Mouse (Mus musculus) C2C12 (cell line): Measurements from ENCODE around the gene Ddx24. TPM values are rescaled to one million over a fixed set of nuclear protein-coding genes. Genes with fewer than 3 reads are reported as not detected.
A peak's percentile ranks its signal among the peaks of the same experiment; 100 is the strongest.
"Not testable (repeated sequence)": the region's sequence is repeated elsewhere in the genome, so short reads cannot be mapped to it uniquely, and the experiment has no call there.

ENCODE experiments used
- H3K27me3 ChIP-seq: one replicate; pipeline ENCODE4 v1.6.1; 2011; ENCODE audit not compliant: control insufficient read depth, insufficient read depth, insufficient read length
- H3K36me3 ChIP-seq: one replicate; pipeline ENCODE4 v1.6.1; 2011; ENCODE audit not compliant: control insufficient read depth, insufficient read depth
- H3K4me3 ChIP-seq: one replicate; pipeline ENCODE4 v1.5.1; 2011; ENCODE audit warnings: mild to moderate bottlenecking, control low read depth; ENCODE audit not compliant: poor library complexity, insufficient read depth, severe bottlenecking
- H3K79me2 ChIP-seq: one replicate; pipeline ENCODE4 v1.6.1; 2011; ENCODE audit not compliant: control insufficient read depth, insufficient read depth
- H3K79me3 ChIP-seq: one replicate; pipeline ENCODE4 v1.6.1; 2011; ENCODE audit warnings: low read depth, control low read depth
- H3ac ChIP-seq: one replicate; pipeline ENCODE3; 2011; ENCODE audit warnings: low read depth; ENCODE audit not compliant: control insufficient read depth, insufficient read length
- CEBPB ChIP-seq: IDR thresholded peaks from one replicate; pipeline ENCODE4 v1.6.1; 2011; ENCODE audit warnings: low read depth, mild to moderate bottlenecking, control low read depth, moderate library complexity
- CTCF ChIP-seq: IDR thresholded peaks from one replicate; pipeline ENCODE4 v1.5.1; 2011; ENCODE audit not compliant: control insufficient read depth, insufficient read depth, insufficient read length
- FOSL1 ChIP-seq: IDR thresholded peaks from one replicate; pipeline ENCODE4 v1.8.0; 2011; ENCODE audit warnings: mild to moderate bottlenecking, low read length; ENCODE audit not compliant: poor library complexity, insufficient read depth, severe bottlenecking
- MAX ChIP-seq: IDR thresholded peaks from one replicate; pipeline ENCODE4 v1.6.1; 2011; ENCODE audit warnings: mild to moderate bottlenecking, control low read depth
- MYOD1 ChIP-seq: IDR thresholded peaks from one replicate; pipeline ENCODE4 v1.6.1; 2011; ENCODE audit warnings: low read depth; ENCODE audit not compliant: control insufficient read depth, insufficient read length
- MYOG ChIP-seq: IDR thresholded peaks from one replicate; pipeline ENCODE4 v1.6.1; 2011; ENCODE audit not compliant: control insufficient read depth, insufficient read length; ENCODE audit errors: extremely low read depth
- USF1 ChIP-seq: IDR thresholded peaks from one replicate; pipeline ENCODE4 v1.6.1; 2011; ENCODE audit warnings: low read depth, mild to moderate bottlenecking, control low read depth, moderate library complexity
- long read RNA-seq, 2 experiments: library from polyadenylated mRNA; unstranded; transcript quantifications; one replicate each; pipeline ENCODE4 v2.0.0; 2019 to 2020
- polyA plus RNA-seq: library from polyadenylated mRNA; unstranded; fragments of >200 nt; fragmentation: generic; extraction: Trizol; gene quantifications from one replicate; pipeline ENCODE4 v1.2.1, GENCODE M21; 2012; ENCODE audit warnings: missing spikeins

Ddx24 gene
- polyA plus RNA-seq: 68.6 TPM
- long read RNA-seq, experiment 1, full-length matches to known transcripts: 59 of 94 reads
- long read RNA-seq, experiment 1, partial matches to known transcripts: 25 of 94 reads
- long read RNA-seq, experiment 1, other reads (novel, unspliced or antisense): 10 of 94 reads
- long read RNA-seq, experiment 2, full-length matches to known transcripts: 395 of 443 reads
- long read RNA-seq, experiment 2, partial matches to known transcripts: 22 of 443 reads
- long read RNA-seq, experiment 2, other reads (novel, unspliced or antisense): 26 of 443 reads

- peak within 1 kb of the TSS; percentile 98 for H3K4me3 ChIP-seq
- no peaks in the 10 kb centered on the region for H3K27me3 ChIP-seq
- peaks cover 46% of the 10 kb centered on the region for H3K79me3 ChIP-seq
- H3ac ChIP-seq: peak within 1 kb of the TSS; percentile 86
- H3K36me3 ChIP-seq: peaks cover 34% of the 10 kb centered on the region
- TF ChIP-seq CTCF (peak; percentile 67), CEBPB (peak; percentile 19), MYOG (no peak), MAX (peak; percentile 58), USF1 (no peak), MYOD1 (no peak), FOSL1 (no peak)
- peaks cover 48% of the 10 kb centered on the region for H3K79me2 ChIP-seq
Measured at GRCm38 (mm10) chr12:103425729-103426470, at the start of gene Ddx24. Ddx24 (minus strand) TSS chr12:103425830.

- Histone ChIP-seq H3K4me3 (no peak overlapping the region), H3ac (no peak overlapping the region), H3K79me3 (no peaks in the 10 kb centered on the region), H3K36me3 (no peaks in the 10 kb centered on the region), H3K27me3 (no peaks in the 10 kb centered on the region), H3K79me2 (no peaks in the 10 kb centered on the region)
- no peak for TF ChIP-seq CEBPB
- TF ChIP-seq USF1: no peak
- no peak for TF ChIP-seq MYOD1
- no peak for TF ChIP-seq MAX
- TF ChIP-seq CTCF: no peak
- TF ChIP-seq FOSL1: no peak
- no peak for TF ChIP-seq MYOG
Measured at GRCm38 (mm10) chr12:103474481-103474880, 48.9 kb upstream of the Ddx24 start.

GRCm38 (mm10) chr12:103457140-103457539 is 31.5 kb upstream of the Ddx24 start, which contains the start of gene Ifi27l2b:
Ifi27l2b (minus strand) TSS chr12:103457223.
- H3K79me3 ChIP-seq: no peaks in the 10 kb centered on the region
- no peaks in the 10 kb centered on the region for H3K36me3 ChIP-seq
- TF ChIP-seq CTCF (no peak), MYOD1 (no peak), FOSL1 (no peak), USF1 (no peak), MAX (no peak), MYOG (no peak), CEBPB (no peak)
- H3K79me2 ChIP-seq: no peaks in the 10 kb centered on the region
- no peak within 1 kb of the TSS for H3K4me3 ChIP-seq
- no peaks in the 10 kb centered on the region for H3K27me3 ChIP-seq
- no peak within 1 kb of the TSS for H3ac ChIP-seq

DNA sequence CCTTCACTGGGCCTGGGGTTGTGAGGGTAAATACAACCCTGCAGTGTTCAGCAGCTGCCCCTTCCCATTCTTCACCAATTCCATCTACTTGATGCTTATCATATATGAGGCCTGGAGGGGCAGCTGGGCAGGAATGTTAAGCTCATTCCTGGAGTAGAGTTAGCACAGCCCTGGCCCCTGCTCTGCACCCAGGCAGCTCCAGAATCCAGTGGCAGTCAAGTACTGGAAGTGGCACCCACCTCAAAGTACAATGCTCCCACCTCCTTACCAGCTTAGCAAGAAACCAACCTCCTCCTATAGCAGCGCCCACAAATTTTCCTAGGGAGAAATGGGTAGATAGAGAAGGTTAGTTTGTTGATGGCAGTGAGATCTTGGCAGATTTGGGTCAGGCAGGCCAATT is 31.1 kb upstream of the Ddx24 start:
- H3K36me3 ChIP-seq, H3K27me3 ChIP-seq, H3K79me2 ChIP-seq, H3K79me3 ChIP-seq, H3K4me3 ChIP-seq, H3ac ChIP-seq: not testable (repeated sequence)

- no peak overlapping the region for H3ac ChIP-seq
- H3K36me3 ChIP-seq: no peaks in the 10 kb centered on the region
- no peak for TF ChIP-seq MYOD1
- TF ChIP-seq USF1: no peak
- TF ChIP-seq MYOG: no peak
- no peak for TF ChIP-seq CEBPB
- no peak for TF ChIP-seq FOSL1
- TF ChIP-seq CTCF: no peak
- no peak for TF ChIP-seq MAX
- H3K4me3 ChIP-seq: no peak overlapping the region
- H3K79me3 ChIP-seq: no peaks in the 10 kb centered on the region
- H3K27me3 ChIP-seq: no peaks in the 10 kb centered on the region
- no peaks in the 10 kb centered on the region for H3K79me2 ChIP-seq
Measured at GRCm38 (mm10) chr12:103453361-103453760, 27.7 kb upstream of the Ddx24 start.

GRCm38 (mm10) chr12:103445060-103445459 is 19.4 kb upstream of the Ddx24 start:
- TF ChIP-seq USF1 (no peak), FOSL1 (no peak), MYOD1 (no peak), MYOG (no peak), MAX (no peak), CEBPB (no peak), CTCF (no peak)

DNA sequence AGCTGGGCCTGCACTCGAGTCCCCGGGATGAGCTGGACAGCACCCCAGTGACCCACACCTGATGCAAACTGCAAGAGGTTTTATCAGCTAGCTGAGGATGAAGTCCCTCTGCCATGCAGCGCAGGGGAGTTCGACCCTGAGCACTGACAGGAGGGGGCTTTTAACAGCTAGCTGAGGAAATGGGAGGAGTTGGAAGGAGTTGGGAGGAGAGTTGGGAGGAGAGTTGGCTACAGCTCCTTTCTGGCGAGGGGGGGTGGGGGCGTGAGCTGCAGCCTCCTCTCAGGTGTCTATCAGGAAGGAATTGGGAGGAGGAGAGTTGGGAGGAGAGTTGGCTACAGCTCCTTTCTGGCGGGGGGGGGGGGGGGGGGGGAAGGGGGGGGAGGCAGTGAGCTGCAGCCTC is 18.6 kb upstream of the Ddx24 start:
- not testable (repeated sequence) for H3K79me3 ChIP-seq, H3ac ChIP-seq, H3K36me3 ChIP-seq, H3K79me2 ChIP-seq, H3K4me3 ChIP-seq, H3K27me3 ChIP-seq

More at GRCm38 (mm10) chr12:103445060-103445459, 19.4 kb upstream of the Ddx24 start:
- Histone ChIP-seq H3K79me2 (no peaks in the 10 kb centered on the region), H3K27me3 (peaks cover 4% of the 10 kb centered on the region), H3K4me3 (no peak overlapping the region), H3ac (no peak overlapping the region), H3K79me3 (no peaks in the 10 kb centered on the region), H3K36me3 (no peaks in the 10 kb centered on the region)
